Mouse (Mus musculus) liver, adult 2 months (tissue): ENCODE measurements around the gene Mta3.

ENCODE experiments used
- CTCF ChIP-seq: fragments of 200-500 bp; IDR thresholded peaks from 2 replicates; pipeline ENCODE4 v1.5.1; 2011; ENCODE audit warnings: low read depth, low read length, control low read depth
- POLR2A ChIP-seq: fragments of 200-500 bp; IDR thresholded peaks from 2 replicates; pipeline ENCODE4 v1.6.1; 2011; ENCODE audit warnings: low read length, control low read depth; ENCODE audit not compliant: insufficient read depth; ENCODE audit errors: extremely low read depth

GRCm38 (mm10) chr17:83834120-83834519 lies 128.2 kb downstream of the Mta3 start:
- TF ChIP-seq CTCF: no peak
- TF ChIP-seq POLR2A: no peak
